Mouse (Mus musculus): ENCODE data around the gene Adgrg6.

DNA sequence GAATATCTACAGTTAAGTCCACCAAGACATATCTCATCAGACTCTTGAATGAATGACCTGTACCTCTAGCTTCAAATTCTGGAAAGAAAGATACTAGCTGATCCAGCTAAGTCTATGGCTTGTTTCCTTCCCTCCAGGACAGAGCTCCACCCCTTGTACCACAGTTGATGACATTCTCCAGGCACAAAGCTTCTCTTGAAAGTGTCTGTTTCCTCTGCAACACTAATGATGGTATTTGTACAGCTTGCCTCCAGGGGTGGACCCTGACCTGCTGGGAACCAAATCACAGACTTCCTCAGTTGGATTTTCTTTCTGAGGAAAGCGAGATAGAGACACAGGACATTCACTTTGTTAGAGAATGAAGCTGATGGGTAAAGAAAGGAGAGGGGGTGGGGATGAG lies 69.1 kb downstream of the Adgrg6 start:
- TF ChIP-seq FLI1 (IDR thresholded peaks at IDR 0.05; ENCODE audit: low read length), result no peak
- no peak for TF ChIP-seq GATA1 (IDR thresholded peaks at IDR 0.05; ENCODE audit: borderline replicate concordance, low read length)

Measured in megakaryocyte, embryonic 14.5 days (primary cell).